Mouse (Mus musculus) adrenal gland, adult 8-10 months (tissue): ENCODE results near the gene Defb23. TPM values are rescaled to one million over a fixed set of nuclear protein-coding genes. Genes with fewer than 3 reads are reported as not detected.

Source experiments
- DNase-seq: peaks from one replicate; pipeline ENCODE4 v3.0.0; 2022
- total RNA-seq, 4 experiments: library from RNA; stranded (reverse); gene quantifications; 2 replicates each; pipeline ENCODE4 v1.2.4; 2022

The Defb23 gene
- total RNA-seq = not detected

DNA sequence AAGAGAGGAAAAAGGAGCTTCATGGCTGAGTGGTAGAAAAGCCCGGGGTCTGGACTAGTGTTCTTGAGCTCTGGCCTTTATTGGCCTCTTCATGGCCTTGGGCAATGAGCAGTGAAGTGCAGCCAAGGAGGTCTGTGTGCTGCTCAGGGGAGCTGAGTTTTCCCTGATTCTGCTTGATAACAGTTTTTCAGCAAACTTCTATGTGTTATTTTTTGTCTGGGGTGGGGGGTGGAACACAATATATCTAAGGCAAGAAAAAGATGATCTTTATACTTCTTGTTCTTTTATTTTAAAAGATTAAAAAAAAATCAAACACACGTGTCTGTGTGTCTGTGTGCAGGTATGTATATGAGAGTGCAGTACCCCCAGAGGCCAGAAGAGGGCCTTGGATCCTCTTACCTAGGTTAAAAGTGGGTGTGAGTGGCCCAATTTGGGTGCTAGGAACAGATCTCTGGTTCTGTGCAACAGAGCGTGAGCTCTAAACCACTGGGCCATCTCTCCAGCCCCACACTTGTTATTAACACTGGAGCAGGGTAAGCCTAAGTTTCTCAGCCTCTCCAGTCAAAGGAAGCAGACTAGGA is at the start of gene Defb23:
Defb23 (minus strand) TSS at position 51 of the 581 bp plus-strand sequence.
- no peak for DNase-seq

DNA sequence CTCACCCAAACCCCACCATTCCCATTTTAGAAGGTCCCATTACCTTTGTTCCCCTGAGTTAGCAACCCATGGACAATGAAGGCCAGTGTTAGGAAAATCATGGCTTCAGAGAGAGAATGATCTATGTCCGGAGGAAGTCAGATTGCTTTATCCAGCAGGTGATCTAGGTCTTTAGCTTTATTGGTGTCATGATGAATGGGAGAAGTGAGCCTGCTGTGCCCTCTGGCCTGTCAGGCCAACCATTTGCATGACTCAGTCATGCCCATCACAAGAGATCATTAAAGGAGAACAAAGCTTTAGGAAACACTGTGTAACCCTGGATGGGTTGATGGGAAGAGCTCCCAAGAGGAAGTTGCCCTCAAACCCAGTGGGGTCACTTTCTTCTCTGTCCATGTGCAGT is 47.2 kb upstream of the Defb23 start, which contains the start of gene Defb26:
Defb26 (minus strand) TSS at position 101 of the 400 bp plus-strand sequence.
- DNase-seq = no peak

DNA sequence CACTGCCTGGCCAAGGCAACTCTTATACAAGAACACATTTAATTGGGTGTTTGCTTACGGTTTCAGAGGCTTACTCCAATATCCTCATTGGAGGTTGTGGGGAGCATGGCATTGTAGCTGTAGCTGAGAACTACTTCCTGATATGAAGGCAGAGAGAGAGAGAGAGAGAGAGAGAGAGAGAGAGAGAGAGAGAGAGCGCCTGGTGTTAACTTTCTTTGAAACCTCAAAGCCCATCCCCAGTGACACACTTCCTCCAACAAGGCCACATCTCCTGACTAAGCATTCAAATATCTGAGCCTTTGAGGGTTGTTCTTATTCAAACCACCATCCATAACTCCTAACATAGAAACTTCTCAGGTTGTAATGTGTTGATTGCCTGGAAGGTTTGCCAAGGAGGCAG is 39.5 kb upstream of the Defb23 start:
- no peak for DNase-seq

- no peak for DNase-seq
Observed at GRCm38 (mm10) chr2:152500863-152501229, 36.4 kb upstream of the Defb23 start.

GRCm38 (mm10) chr2:152500204-152500862 is 35.9 kb upstream of the Defb23 start:
- DNase-seq = no peak

- no peak for DNase-seq
Observed at GRCm38 (mm10) chr2:152498020-152498419, 33.6 kb upstream of the Defb23 start.

DNA sequence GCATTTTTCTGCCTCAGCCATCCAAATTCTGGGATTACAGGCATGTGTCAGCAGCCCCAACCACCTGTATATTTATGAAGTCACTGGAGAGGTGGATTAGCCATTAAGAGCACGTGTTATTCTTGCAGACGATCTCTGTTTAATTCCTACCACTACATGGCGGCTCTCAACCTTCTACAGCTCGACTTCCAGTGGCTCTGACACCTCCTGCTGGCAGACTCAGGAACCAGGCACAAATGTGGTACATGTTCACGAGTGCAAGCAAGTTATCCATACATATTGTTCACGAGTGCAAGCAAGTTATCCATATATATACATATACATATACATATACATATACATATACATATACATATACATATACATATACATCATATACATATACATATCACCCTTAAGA is 28.7 kb upstream of the Defb23 start:
- no peak for DNase-seq

DNA sequence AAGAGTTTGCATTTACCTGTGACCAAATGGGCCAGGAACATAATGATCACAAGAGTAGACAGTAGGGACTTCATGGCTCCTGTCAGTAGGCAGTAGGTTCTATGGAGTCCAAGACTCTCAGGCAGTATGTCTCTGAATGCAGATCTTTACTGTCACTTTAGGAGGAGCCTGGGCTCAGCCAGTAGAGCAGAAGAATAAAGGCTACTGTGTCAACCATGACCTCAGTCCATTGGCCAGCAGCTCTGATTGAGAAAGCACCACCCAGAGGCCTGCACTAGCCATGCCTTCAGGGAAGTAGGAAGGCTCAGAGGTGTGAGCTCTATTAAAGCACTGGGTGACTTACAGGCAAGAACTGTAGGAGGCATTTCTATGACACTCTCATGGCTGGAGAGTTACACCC is 25.6 kb upstream of the Defb23 start, which contains the start of gene Defb22:
Defb22 (minus strand) TSS at position 101 of the 400 bp plus-strand sequence.
- DNase-seq = no peak

- DNase-seq = no peak
Observed at GRCm38 (mm10) chr2:152487024-152487423, 22.6 kb upstream of the Defb23 start.

GRCm38 (mm10) chr2:152481726-152482125 is 17.3 kb upstream of the Defb23 start:
- DNase-seq = no peak

DNA sequence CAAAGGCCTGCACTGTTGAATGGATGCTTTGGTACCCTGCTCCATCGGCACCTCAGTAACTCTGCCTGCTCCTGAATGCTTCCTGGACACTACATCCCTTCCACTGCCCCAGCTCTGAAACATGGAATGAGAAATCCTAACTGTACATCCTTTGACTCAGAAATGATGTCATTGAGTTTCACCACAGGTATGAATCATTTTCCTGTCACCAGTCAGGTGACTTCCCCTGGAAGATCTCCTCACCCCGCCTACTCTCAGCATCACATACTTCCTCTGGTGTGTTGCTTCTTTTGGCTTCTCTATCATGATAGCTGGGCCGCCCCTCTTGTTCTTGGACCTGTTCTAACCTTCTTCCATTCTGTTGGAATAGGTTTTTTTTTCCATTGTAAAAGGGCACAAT is 16.5 kb upstream of the Defb23 start:
- DNase-seq = no peak

DNA sequence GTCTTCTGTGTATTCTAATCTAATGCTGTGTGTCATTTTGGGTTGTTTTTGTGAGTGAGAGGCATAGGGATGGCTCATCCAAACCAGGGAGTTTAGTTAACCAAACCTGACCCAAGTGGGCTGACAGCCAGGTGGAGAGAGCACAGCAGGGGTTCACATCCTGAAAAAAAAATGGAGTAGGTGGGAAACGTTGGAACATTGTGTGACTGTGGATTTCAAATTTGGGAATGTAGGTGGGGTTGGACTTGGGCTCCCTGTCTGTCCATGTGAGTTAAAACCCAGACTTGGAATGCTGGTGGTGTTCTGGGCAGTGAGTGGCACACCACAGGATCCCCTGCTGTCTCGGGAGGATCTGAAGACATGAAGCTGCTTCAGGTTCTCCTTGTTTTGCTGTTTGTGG is 12.3 kb upstream of the Defb23 start, which contains the start of gene Defb20:
Defb20 (plus strand) TSS at position 301 of the 400 bp plus-strand sequence.
- DNase-seq = no peak

- no peak for DNase-seq
Observed at GRCm38 (mm10) chr2:152472434-152472833, 8.0 kb upstream of the Defb23 start.

DNA sequence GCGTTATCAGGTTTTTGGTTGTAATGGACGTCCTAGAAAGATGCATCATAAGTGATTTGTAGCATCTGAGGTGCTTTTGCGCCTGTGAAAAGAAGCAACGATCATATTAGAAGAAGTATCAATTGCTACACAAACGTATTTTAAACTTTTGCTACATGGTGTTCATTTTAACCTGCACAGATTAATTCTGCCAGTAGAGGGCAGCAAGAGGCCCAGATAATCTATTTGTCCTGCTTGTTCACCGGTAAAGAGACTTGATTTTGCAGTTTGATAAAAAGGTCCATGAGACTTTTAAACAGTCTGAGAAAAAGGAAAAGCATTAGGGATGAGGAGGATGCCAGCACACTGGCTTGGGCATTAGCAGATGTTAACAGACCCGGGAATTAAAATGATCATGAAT is 6.6 kb upstream of the Defb23 start:
- DNase-seq = peak; percentile 3

DNA sequence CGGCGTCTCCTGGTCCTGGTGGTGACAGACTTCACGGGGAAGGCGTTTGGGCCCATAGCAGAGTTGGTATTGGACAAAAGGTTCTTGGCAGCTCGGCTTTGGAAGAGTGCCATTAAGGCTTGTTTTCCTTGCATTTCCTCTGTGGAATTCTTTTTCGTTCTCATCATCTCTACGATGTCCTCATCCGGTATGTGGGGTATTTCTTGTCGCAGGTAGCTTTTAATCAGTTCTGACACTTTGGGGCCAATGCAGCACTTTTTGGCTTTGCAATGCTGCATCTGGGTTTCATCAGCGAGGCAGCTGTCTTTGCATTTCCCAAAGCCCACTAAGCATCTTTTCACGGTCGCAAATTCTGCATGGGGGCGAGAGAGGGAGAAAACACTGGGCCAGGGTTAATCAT is 5.2 kb downstream of the Defb23 start:
- DNase-seq = no peak

DNA sequence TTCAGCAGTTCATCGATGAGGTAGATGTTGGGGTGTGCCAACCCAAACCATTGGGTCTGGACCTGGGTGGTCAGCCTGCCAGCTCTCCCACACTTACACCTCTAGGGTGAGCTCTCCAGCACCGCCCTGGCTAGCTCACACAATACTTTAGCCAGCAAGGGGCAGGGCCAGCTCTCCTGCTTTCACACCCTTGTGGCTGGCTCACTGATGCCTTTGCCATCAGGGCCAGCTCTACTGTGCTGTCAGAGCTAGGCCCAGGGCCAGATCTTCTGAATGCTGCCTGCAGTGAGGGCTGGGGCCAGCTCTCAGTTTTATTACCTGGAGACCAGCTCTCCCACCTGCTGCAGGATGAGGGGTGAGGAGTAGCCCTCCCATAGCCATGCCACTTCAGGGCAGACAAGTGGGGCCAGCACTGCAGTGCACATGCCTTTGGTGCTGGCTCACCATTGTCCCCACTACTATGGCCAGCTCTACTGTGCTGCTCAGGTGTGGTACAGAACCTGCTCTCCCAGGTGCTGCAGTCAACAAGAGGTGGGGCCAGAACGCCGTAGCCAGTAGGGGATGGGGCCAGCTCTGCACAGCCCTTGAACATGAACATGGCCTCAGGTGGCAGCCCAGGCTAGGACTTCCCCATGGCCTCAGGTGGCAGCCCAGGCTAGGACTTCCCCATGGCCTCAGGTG is 12.2 kb downstream of the Defb23 start:
- no peak for DNase-seq

GRCm38 (mm10) chr2:152450241-152450640 is 14.2 kb downstream of the Defb23 start:
- no peak for DNase-seq

DNA sequence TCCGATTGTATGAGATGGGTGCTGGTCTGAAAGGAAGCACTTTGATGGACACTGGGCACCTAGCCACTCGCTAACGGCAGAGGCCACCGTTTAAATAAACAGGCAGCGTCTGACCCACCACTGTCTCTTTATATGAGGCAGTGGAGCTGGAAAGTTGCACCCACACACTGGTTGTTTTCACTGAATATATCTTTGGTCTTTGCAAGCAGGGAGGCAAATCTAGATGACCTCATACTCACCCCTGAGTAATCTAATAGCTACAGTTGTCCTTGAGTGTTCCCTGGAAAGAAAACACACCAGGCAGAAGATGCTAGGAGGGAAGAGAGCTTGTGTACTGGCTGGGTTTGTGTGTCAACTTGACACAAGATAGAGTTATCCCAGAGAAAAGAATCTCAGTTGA is 17.0 kb downstream of the Defb23 start:
- no peak for DNase-seq

- DNase-seq = no peak
Observed at GRCm38 (mm10) chr2:152446642-152447041, 17.8 kb downstream of the Defb23 start.

GRCm38 (mm10) chr2:152443281-152443680 is 21.1 kb downstream of the Defb23 start:
- DNase-seq = no peak

DNA sequence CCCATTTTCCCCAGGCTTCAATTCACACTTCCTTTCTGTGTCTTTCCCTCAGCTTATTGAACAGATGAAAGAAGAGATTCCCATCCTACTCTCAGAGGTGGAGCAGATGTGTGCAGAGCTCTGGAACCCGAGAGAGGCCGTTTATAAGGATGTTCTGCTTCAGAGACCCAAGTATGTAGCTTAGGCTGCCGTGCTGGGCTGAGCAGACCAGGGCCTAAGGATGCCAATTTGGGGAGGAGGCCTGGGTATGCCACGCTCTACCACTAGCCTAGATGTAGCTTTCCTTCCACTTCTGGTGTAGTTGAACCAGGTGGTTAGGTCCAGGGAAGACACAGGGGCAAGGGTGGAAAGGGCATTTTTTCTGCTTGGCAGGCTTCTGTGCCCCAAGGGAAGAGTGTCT is 22.1 kb downstream of the Defb23 start:
- no peak for DNase-seq

DNA sequence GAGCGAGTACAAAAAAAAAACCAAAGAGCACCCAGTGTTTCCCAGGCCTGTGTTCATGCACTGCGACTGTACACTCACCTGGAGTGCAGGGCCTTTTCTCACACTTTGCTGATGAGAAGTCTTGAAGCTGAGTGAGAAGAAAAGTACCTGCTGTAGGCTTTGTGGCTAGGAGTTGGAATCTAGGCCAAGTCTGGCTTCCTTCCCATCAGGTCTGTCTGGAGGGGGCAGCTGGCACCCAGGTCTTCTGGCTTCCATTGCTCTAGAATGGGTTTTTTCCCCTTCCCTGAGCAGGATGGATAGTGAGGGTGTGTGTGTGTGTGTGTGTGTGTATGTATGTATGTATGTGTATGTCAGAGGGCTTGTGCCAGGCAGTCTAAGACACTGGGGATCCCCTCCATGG is 24.6 kb downstream of the Defb23 start:
- no peak for DNase-seq

- no peak for DNase-seq
Observed at GRCm38 (mm10) chr2:152438963-152439362, 25.5 kb downstream of the Defb23 start.
